ENCODE assay signal across 15 mouse cellular contexts in the genomic region with DNA sequence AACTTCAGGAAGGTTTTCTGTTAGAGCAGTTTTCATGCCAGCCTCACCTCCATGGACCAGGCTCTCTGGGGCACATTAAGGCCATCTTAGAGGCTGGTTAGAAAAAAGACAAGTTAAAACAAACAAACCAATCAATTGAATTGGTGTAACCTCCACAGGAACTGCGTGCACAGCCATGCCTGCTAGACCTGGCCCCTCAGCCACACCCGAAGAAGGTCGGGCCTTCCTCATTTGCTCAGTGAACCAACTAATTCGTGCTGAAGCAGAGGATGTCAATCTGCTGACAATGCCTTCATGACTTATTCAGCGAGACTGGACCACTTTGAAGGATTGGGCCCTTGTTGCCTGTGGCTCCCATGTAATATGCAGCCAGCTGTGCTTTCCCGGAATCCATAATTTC. TPM values are rescaled to one million over a fixed set of nuclear protein-coding genes. Genes with fewer than 3 reads are reported as not detected.
A peak's percentile ranks its signal among the peaks of the same experiment; 100 is the strongest.
DNase-seq lines count a peak whose midpoint lies in the region; ATAC-seq and TF ChIP-seq lines count a peak whose summit lies in the region.
"Had no signal": no experiment of that assay in that cellular context is flagged by ENCODE, and none has a peak within 500 bp of the region (broad histone marks: within the 10 kb centered on the region; RNA-seq: fewer than 3 reads in every experiment).

No protein-coding gene starts in this region.

- H3K4me2 ChIP-seq in midbrain, embryonic 14.5 days (ENCODE audit: low read length) = no peak overlapping the region
- H3K4me2 ChIP-seq in midbrain, embryonic 13.5 days (replicated peaks) = no peak overlapping the region
- H3K4me2 ChIP-seq in liver, embryonic 14.5 days (ENCODE audit: low read depth) = peak overlapping the region; percentile 49
- no peak overlapping the region for H3K4me2 ChIP-seq in stomach, postnatal 0 days (replicated peaks; ENCODE audit: low read depth)
- H3K4me2 ChIP-seq: heart, embryonic 11.5 days; hindbrain, embryonic 15.5 days had no signal

- peaks cover 57% of the 10 kb centered on the region for H3K36me3 ChIP-seq in erythroblast, embryonic 14.5 days (ENCODE audit: control insufficient read depth)
- H3K36me3 ChIP-seq in midbrain, embryonic 14.5 days (ENCODE audit: control insufficient read depth, insufficient read depth, low read length) = no peaks in the 10 kb centered on the region
- no peaks in the 10 kb centered on the region for H3K36me3 ChIP-seq in midbrain, embryonic 13.5 days
- H3K36me3 ChIP-seq in liver, embryonic 14.5 days (replicated peaks; ENCODE audit: control insufficient read depth, insufficient read depth, low read depth) = no peaks in the 10 kb centered on the region
- no peaks in the 10 kb centered on the region for H3K36me3 ChIP-seq in stomach, postnatal 0 days (ENCODE audit: control insufficient read depth, insufficient read depth, low read length)
- H3K36me3 ChIP-seq: hindbrain, embryonic 15.5 days had no signal

- H3K27me3 ChIP-seq in erythroblast, embryonic 14.5 days (ENCODE audit: control insufficient read depth) = no peaks in the 10 kb centered on the region
- H3K27me3 ChIP-seq in midbrain, embryonic 14.5 days (ENCODE audit: control insufficient read depth, insufficient read depth, low read length) = no peaks in the 10 kb centered on the region
- H3K27me3 ChIP-seq in midbrain, embryonic 13.5 days = no peaks in the 10 kb centered on the region
- no peaks in the 10 kb centered on the region for H3K27me3 ChIP-seq in liver, embryonic 14.5 days (ENCODE audit: control insufficient read depth, insufficient read depth, low read length)
- H3K27me3 ChIP-seq in stomach, postnatal 0 days (ENCODE audit: control insufficient read depth, insufficient read depth, low read length) = no peaks in the 10 kb centered on the region
- H3K27me3 ChIP-seq: hindbrain, embryonic 15.5 days had no signal

- H3K9me3 ChIP-seq in erythroblast, embryonic 14.5 days (ENCODE audit: control insufficient read depth, low read length) = no peaks in the 10 kb centered on the region
- no peaks in the 10 kb centered on the region for H3K9me3 ChIP-seq in midbrain, embryonic 14.5 days (ENCODE audit: control insufficient read depth, low read length)
- no peaks in the 10 kb centered on the region for H3K9me3 ChIP-seq in midbrain, embryonic 13.5 days
- no peaks in the 10 kb centered on the region for H3K9me3 ChIP-seq in liver, embryonic 14.5 days (ENCODE audit: control insufficient read depth, low read length)
- H3K9me3 ChIP-seq in stomach, postnatal 0 days (ENCODE audit: control insufficient read depth, low read length) = no peaks in the 10 kb centered on the region
- H3K9me3 ChIP-seq: hindbrain, embryonic 15.5 days had no signal

- peaks cover 85% of the 10 kb centered on the region for H3K4me1 ChIP-seq in erythroblast, embryonic 14.5 days (ENCODE audit: control insufficient read depth)
- H3K4me1 ChIP-seq in midbrain, embryonic 14.5 days (ENCODE audit: control insufficient read depth, insufficient read depth, low read length) = peaks cover 5% of the 10 kb centered on the region; the same call in 1 of the 2 replicates
- peaks cover 10% of the 10 kb centered on the region for H3K4me1 ChIP-seq in midbrain, embryonic 13.5 days (replicated peaks)
- peaks cover 57 to 58% of the 10 kb centered on the region in 2 experiments for H3K4me1 ChIP-seq in liver, embryonic 14.5 days (replicated peaks; ENCODE audit: control insufficient read depth in 2 of 2, insufficient read depth in 2 of 2, low read length in 1 of 2)
- no peaks in the 10 kb centered on the region for H3K4me1 ChIP-seq in stomach, postnatal 0 days (replicated peaks; ENCODE audit: control insufficient read depth, insufficient read depth)
- H3K4me1 ChIP-seq: hindbrain, embryonic 15.5 days had no signal

- DNase-seq in midbrain, embryonic 14.5 days = peak; percentile 29
- peak in 1 of 3 experiments; percentile 39 for DNase-seq in liver, embryonic 14.5 days (ENCODE audit: low read depth in 3 of 3, low spot score in 3 of 3)
- peak; percentile 33 for DNase-seq in stomach, postnatal 0 days (ENCODE audit: low spot score)
- no peak for DNase-seq in testis, postnatal 14 days (ENCODE audit: low spot score)
- no peak for DNase-seq in thymus, postnatal 10 days (ENCODE audit: low spot score in 2 of 2)
- DNase-seq: cerebellum, adult 8-10 months; gastrocnemius, adult 2 months; layer of hippocampus, adult 9-11 months had no signal

- no peak overlapping the region for H3K27ac ChIP-seq in midbrain, embryonic 14.5 days (replicated peaks; ENCODE audit: low read depth, low read length)
- no peak overlapping the region for H3K27ac ChIP-seq in midbrain, embryonic 13.5 days
- H3K27ac ChIP-seq in liver, embryonic 14.5 days = peak overlapping the region; percentile 73
- no peak overlapping the region for H3K27ac ChIP-seq in stomach, postnatal 0 days (replicated peaks)
- H3K27ac ChIP-seq: hindbrain, embryonic 15.5 days had no signal

- H3K4me3 ChIP-seq in erythroblast, embryonic 14.5 days (replicated peaks) = peak overlapping the region; percentile 16
- no peak overlapping the region for H3K4me3 ChIP-seq in midbrain, embryonic 14.5 days (replicated peaks; ENCODE audit: low read depth, low read length)
- H3K4me3 ChIP-seq in midbrain, embryonic 13.5 days (replicated peaks) = no peak overlapping the region
- no peak overlapping the region for H3K4me3 ChIP-seq in liver, embryonic 14.5 days (ENCODE audit: insufficient read depth in 1 of 2, low read depth in 2 of 2, low read length in 2 of 2)
- H3K4me3 ChIP-seq in stomach, postnatal 0 days (ENCODE audit: low read depth, low read length) = no peak overlapping the region
- H3K4me3 ChIP-seq: gastrocnemius, adult 2 months; hindbrain, embryonic 15.5 days had no signal

- no peak for ATAC-seq in erythroblast, adult 5-6 weeks (replicated peaks; ENCODE audit: low FRiP score, poor library complexity, severe bottlenecking)
- ATAC-seq in midbrain, embryonic 14.5 days (ENCODE audit: low FRiP score, low TSS enrichment) = no peak
- ATAC-seq in midbrain, embryonic 13.5 days = no peak
- no peak for ATAC-seq in liver, embryonic 14.5 days (ENCODE audit: insufficient read depth)
- ATAC-seq in stomach, postnatal 0 days (ENCODE audit: low FRiP score, low TSS enrichment) = no peak
- ATAC-seq: activated CD4-positive, CD25-positive, alpha-beta regulatory T cell, adult 4 months; lung, postnatal 0 days had no signal

- WGBS in midbrain, embryonic 14.5 days = 7% methylated on average over 6 of the region's 6 CpGs
- WGBS in midbrain, embryonic 13.5 days = 7% methylated on average over 6 of the region's 6 CpGs
- WGBS in liver, embryonic 14.5 days (ENCODE audit: insufficient replicate concordance) = 17% methylated on average over 6 of the region's 6 CpGs
- 40% methylated on average over 6 of the region's 6 CpGs for WGBS in stomach, postnatal 0 days

- TF ChIP-seq CTCF in liver, embryonic 14.5 days (IDR thresholded peaks at IDR 0.05; ENCODE audit: low read depth) = no peak
- TF ChIP-seq CTCF in stomach, postnatal 0 days (IDR thresholded peaks at IDR 0.05; ENCODE audit: low read depth) = no peak

- TF ChIP-seq EP300 in liver, embryonic 14.5 days (IDR thresholded peaks at IDR 0.05; ENCODE audit: low read depth) = no peak
- no peak for TF ChIP-seq EP300 in stomach, postnatal 0 days (optimal IDR thresholded peaks at IDR 0.05)

- no peak overlapping the region for H3K9ac ChIP-seq in midbrain, embryonic 14.5 days (replicated peaks; ENCODE audit: low read length)
- no peak overlapping the region for H3K9ac ChIP-seq in midbrain, embryonic 13.5 days (replicated peaks)
- H3K9ac ChIP-seq in liver, embryonic 14.5 days (replicated peaks) = peak overlapping the region; percentile 52
- H3K9ac ChIP-seq in stomach, postnatal 0 days (ENCODE audit: low read length) = no peak overlapping the region
- H3K9ac ChIP-seq: hindbrain, embryonic 15.5 days had no signal

RNA-seq across cellular contexts. Expression of a gene that starts 28.4 kb away (rescaled TPM):
- polyA plus RNA-seq in erythroblast, embryonic 14.5 days (2012) = 7.8 and 10.8 TPM in 2 replicates
- total RNA-seq in erythroblast, adult 5-6 weeks (2015; ENCODE audit: low replicate concordance) = 157 and 171 TPM in 2 replicates
- total RNA-seq in erythroblast, adult 5-6 weeks (2017; ENCODE audit: low replicate concordance) = 252 and 316 TPM in 2 replicates
- polyA plus RNA-seq in midbrain, embryonic 14.5 days (2014; fragmentation: Nextera tagmentation; extraction: Ambion mirVana) = 0.66 and 0.78 TPM in 2 replicates
- 1.4 and 2.4 TPM in 2 replicates for polyA plus RNA-seq in midbrain, embryonic 13.5 days (2015; fragmentation: Nextera tagmentation; extraction: Ambion mirVana)
- 7.3 and 11.7 TPM in 2 replicates for polyA plus RNA-seq in liver, embryonic 14.5 days (2012; rRNA removed)
- 24.6 and 25.2 TPM in 2 replicates for polyA plus RNA-seq in liver, embryonic 14.5 days (2014; fragmentation: Nextera tagmentation; extraction: Ambion mirVana)
- 11.8 and 13.2 TPM in 2 replicates for polyA plus RNA-seq in stomach, postnatal 0 days (2015; fragmentation: Nextera tagmentation; extraction: Ambion mirVana)

Comparison
In these comparisons a context has a peak if more than half of its experiments do, and no peak if none do; other contexts are left out.
1. DNase-seq: peak in midbrain, embryonic 14.5 days (single experiment) and stomach, postnatal 0 days (single experiment); none in testis, postnatal 14 days (single experiment) and thymus, postnatal 10 days (0 of 2).